Mouse (Mus musculus) kidney, postnatal 4 days (tissue): Measurements from ENCODE around the gene Tmprss7.

Experiments
- DNase-seq, 2 experiments: peaks; one replicate each; pipeline ENCODE4 v3.0.0; 2021; ENCODE audit warnings: mixed read lengths in 2 of 2

The Tmprss7 gene

GRCm38 (mm10) chr16:45624791-45625190, 68.7 kb downstream of the Tmprss7 start:
- DNase-seq: no peak

DNA sequence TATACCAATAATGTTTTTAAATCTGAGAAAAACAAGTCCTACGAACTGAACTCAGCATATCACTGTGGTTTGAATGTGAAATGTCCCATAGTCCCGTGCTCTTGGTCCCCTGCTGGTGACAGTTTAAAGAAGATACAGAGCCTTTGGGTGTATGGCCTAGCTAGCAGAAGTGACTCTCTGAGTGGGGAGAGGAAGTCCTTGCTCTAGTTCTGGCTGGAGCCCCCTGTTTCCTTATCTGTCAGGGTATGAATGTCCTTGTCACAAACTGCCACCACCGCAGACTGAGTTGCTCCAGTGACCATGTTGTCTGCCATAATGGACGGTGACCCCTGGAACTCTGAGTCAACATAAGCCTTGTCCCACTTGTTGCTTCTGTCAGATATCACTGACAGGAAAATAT, 70.2 kb downstream of the Tmprss7 start:
- DNase-seq: no peak

DNA sequence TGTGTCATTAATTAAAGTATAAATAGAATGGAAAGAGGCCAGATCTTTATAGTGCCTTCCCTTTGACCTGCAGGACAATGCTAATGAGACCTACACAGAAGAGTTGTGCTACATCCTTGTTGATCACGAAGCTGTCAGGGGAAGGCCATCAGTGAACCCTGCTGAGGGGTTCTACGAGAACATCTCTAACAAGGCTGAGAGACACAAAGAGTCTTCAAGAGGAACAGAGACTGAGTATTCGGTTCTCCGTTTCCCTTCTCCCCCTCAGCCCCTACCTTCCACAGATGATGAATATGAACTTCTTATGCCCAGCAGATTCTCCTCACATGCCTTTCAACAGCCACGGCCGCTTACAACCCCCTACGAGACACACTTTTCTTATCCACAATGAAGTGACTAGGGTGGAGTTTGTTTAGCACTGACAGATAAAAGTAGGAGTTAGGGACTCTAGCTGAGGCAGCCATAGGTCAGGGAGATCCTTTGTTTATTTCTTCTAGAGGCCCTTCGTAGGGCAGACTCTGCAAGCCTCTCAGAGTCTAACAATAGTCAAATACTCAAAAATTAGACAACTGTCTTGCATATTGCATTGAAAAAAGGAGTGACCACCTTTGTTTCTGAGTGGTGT, 73.6 kb downstream of the Tmprss7 start:
- no peak for DNase-seq

DNA sequence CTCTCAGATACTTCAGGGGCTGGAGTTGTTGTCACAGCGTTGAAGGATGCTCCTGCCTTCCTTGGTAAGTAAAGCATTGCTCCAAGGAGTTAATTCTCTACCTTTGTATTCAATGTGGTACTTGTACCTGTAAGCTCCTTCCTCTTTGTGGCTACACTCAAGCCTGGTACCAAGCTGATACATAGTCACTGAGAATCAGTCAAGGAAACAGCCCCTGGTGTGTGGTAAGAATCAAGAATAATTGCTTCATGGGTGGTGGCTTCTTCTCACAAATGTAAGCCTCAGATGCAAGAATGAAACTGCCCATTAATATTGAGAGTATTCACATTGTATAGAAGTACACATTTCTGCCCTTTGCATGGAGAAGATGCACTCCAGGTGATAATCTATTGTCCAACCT, 77.5 kb downstream of the Tmprss7 start:
- DNase-seq: no peak

DNA sequence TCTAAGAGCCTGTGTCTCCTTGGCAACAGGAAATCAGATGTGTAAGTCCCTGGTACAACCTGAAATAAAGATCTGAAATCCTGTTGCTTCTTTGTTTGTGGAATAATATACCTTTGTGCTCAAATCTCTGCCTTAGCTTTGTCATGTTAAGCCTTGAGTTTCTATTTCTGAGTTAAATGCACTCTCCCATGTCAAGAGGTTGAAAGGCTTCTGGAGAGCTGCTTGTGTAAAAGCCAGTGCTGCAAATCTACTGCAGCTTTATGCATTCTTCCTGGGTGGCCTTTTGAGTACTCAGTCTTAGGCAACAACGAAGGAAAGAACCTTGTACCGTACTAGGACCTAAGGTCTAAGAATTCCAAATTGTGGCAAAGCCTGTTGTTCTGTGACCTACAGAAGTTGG, 80.2 kb downstream of the Tmprss7 start:
- DNase-seq: no peak

- DNase-seq: no peak
Observed at GRCm38 (mm10) chr16:45610267-45610666, 83.2 kb downstream of the Tmprss7 start, which contains the start of gene Gcsam. Gene Gcsam, plus strand, starts transcription at chr16:45610380.

DNA sequence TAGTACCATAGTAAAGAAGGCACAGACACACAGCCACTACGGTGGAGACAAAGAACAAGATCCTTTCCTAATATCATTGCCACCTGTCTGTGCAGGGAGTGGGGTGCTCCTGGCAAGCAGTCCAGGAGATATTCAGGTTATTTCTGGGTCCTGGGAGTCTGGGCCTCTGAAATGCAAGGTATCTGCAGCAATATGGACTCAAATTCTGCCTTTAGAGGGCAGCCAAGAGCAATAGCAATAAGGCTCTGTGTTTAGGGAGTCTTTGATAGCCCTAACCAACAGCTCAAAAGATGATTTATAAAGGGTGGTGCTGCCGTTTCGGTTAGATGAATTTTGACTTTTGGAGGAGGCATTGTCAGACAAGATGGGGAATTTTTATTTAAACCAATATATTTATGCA, 84.2 kb downstream of the Tmprss7 start:
- DNase-seq: peak; percentile 7 to 30

DNA sequence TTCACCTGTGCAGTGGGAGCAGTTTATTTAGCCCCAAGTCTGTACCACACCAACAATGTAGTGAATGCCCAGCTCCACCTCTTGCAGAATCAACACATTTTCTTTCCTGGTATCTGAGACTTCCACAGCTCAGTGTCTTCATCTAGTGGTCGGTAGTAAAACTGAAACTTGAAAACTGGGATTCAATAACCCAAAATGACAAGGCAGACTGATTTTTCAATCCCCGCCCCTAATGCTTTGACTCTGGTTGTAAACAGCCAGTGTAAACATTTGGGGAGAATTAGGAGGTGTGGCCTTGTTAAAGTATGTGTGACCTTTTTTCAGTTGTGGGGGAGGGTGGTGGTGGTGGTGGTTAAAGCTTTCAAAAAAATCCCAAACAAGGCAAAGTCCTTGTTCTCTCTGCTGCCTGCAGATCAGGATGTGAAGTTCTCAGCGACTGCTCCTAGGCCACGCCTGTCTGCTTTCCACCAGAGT, 84.9 kb downstream of the Tmprss7 start:
- DNase-seq: peak; percentile 4 to 33
